Mouse (Mus musculus): ENCODE measurements at regions not wholly inside any gene's neighbourhood (a gene's known extent, or its start where the extent isn't known, plus 50 kb on each side); places are given as distances from the start of the nearest gene placed in this dataset.

DNA sequence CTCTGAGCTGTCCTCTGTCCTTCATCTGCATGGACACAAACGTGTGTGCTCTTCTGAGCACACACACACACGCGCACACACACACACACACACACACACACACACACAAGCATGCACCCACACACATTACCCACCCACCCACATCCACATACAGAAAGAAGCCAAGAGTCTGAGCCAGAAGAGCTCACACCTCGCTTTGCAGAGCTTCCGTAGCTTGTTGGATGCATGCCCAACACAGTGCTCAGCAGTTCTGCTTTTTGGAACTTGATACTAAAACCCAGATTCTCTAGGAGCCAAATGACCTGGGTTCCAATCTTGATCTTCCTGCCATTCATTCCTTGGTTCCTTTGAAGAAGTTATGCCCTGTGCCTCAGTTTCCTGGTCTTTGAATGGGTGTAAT is 182.4 kb upstream of the Gm4791 start:
- TF ChIP-seq POU5F1 (IDR thresholded peaks at IDR 0.05; ENCODE audit: borderline replicate concordance, low read length) (no peak), CTCF (conservative IDR thresholded peaks at IDR 0.05; ENCODE audit: low read length) (no peak), NANOG (IDR thresholded peaks at IDR 0.05; ENCODE audit: borderline replicate concordance, low read length) (no peak)
- Histone ChIP-seq H3K27me3 (ENCODE audit: insufficient read depth, low read length) (peaks cover 36% of the 10 kb centered on the region), H3K9me3 (ENCODE audit: low read length) (no peaks in the 10 kb centered on the region), H3K4me1 (replicated peaks; ENCODE audit: low read depth, low read length) (peaks cover 26% of the 10 kb centered on the region), H3K36me3 (ENCODE audit: insufficient read depth, low read length) (no peaks in the 10 kb centered on the region), H3K4me3 (replicated peaks; ENCODE audit: low read length) (no peak overlapping the region)

DNA sequence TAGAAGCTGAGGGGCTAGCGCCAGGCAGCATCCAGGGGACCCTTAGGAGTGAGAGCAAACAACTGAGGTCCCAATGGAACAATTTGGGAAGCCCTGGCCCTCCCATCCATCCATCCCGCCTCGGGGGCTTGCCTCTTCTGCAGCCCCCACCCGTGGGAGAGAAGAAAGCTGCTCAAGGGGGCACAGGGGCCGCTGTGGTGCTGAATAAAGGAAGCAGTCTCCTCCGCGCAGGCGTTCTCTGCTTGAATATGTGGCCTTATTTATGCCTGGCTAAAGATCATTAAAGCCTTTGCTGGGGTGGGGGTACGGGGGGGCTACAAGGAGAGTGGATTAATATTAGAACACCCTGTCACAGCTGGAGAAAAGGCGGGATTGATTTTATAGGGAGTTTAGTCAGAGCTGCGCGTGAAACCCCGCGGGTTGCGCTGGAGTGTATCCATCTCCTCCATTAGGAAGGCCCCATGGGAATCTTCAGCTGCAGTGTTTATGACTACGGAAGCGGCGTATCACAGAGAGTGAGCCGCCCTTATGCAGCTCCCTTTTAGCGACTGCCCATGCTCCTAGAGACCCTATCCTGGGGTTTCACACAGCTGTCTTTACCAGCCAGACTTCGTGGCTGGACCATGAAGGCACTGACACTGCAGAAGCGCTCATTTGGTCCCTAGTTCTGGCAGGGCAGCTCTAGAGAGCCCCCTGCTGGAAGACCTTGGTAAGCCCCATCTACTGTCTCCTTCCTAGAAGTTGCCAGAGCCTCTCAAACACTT is 183.9 kb upstream of the Gm4791 start:
- TF ChIP-seq POU5F1 (IDR thresholded peaks at IDR 0.05; ENCODE audit: borderline replicate concordance, low read length) (no peak), CTCF (conservative IDR thresholded peaks at IDR 0.05; ENCODE audit: low read length) (peak; percentile 87)
- no peaks in the 10 kb centered on the region for H3K36me3 ChIP-seq (ENCODE audit: insufficient read depth, low read length)
- H3K27me3 ChIP-seq (ENCODE audit: insufficient read depth, low read length) = peaks cover 39% of the 10 kb centered on the region
- no peaks in the 10 kb centered on the region for H3K9me3 ChIP-seq (ENCODE audit: low read length)
- H3K4me3 ChIP-seq (replicated peaks; ENCODE audit: low read length) = peak overlapping the region; percentile 57
- peaks cover 21% of the 10 kb centered on the region for H3K4me1 ChIP-seq (replicated peaks; ENCODE audit: low read depth, low read length)

DNA sequence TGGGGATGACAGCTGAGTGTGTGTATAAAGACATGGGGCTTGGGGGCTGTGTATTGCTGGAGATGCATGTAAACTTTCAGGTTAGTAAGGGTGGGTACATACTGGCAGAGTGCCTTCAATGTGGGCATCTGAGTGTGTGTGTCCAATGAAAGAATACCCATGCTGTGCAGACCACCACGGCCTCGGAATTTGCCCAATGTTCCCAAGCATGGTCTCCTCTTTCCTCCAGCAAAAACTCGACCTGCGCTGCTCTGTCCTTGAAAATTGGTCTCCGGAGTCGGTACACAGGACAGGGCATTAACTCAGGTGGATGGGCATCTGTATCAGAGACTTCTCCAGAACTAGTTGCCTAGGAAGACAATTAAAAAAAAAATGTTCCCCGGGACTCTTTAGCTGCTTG is 188.3 kb upstream of the Gm4791 start:
- H3K36me3 ChIP-seq (ENCODE audit: insufficient read depth, low read length) = no peaks in the 10 kb centered on the region
- H3K4me3 ChIP-seq (replicated peaks; ENCODE audit: low read length) = no peak overlapping the region
- TF ChIP-seq NANOG (IDR thresholded peaks at IDR 0.05; ENCODE audit: borderline replicate concordance, low read length) = no peak
- TF ChIP-seq POU5F1 (IDR thresholded peaks at IDR 0.05; ENCODE audit: borderline replicate concordance, low read length) = no peak
- no peak for TF ChIP-seq CTCF (conservative IDR thresholded peaks at IDR 0.05; ENCODE audit: low read length)
- H3K9me3 ChIP-seq (ENCODE audit: low read length) = no peaks in the 10 kb centered on the region
- H3K27me3 ChIP-seq (ENCODE audit: insufficient read depth, low read length) = peaks cover 39% of the 10 kb centered on the region
- H3K4me1 ChIP-seq (replicated peaks; ENCODE audit: low read depth, low read length) = peaks cover 11% of the 10 kb centered on the region

DNA sequence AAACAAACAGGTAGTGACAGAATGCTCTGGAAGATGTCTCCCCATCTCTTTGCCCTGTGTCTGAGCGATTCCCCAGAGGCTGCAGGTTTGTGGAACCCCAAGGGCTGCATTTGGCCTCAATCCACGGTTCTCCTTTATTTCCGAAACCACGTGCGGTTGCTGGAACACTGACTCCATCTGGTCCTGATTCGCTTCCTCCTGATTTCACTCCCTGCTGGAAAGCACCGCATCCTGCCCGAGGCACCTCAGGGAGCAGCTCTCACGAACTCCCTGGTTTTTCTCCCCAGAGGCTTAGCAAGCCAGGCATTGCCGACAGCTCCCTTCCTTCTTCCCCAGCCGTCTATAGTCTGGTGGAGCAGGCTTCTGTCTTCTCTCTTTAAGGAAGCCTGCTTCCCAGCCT is 203.1 kb upstream of the Gm4791 start:
- Histone ChIP-seq H3K27me3 (ENCODE audit: insufficient read depth, low read length) (peaks cover 4% of the 10 kb centered on the region; the same call in 1 of the 2 replicates), H3K9me3 (ENCODE audit: low read length) (peaks cover 21% of the 10 kb centered on the region), H3K36me3 (ENCODE audit: insufficient read depth, low read length) (no peaks in the 10 kb centered on the region), H3K4me1 (replicated peaks; ENCODE audit: low read depth, low read length) (no peaks in the 10 kb centered on the region), H3K4me3 (replicated peaks; ENCODE audit: low read length) (no peak overlapping the region)
- TF ChIP-seq POU5F1 (IDR thresholded peaks at IDR 0.05; ENCODE audit: borderline replicate concordance, low read length) (no peak), NANOG (IDR thresholded peaks at IDR 0.05; ENCODE audit: borderline replicate concordance, low read length) (no peak), CTCF (conservative IDR thresholded peaks at IDR 0.05; ENCODE audit: low read length) (no peak)

DNA sequence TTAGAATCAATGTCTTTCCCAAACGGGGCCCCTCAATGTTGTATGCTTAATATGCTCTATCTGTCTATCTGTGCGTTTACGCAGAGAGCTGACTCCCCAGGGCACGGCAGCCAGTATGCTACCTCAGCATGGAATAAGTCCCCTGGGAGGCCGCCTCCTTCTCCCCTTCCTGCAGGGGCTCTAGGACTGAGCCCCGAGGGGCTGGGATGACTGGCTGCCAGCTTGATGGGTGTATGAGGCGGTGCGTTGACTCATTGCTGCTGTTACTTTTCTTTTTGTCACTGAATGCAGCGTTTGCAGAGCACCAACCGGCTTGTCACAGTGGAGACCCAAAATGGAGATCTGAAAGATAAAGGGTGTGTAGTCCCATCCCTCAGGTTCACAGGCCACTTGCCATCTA is 209.5 kb upstream of the Gm4791 start:
- Histone ChIP-seq H3K4me1 (replicated peaks; ENCODE audit: low read depth, low read length) (no peaks in the 10 kb centered on the region), H3K27me3 (ENCODE audit: insufficient read depth, low read length) (peaks cover 4% of the 10 kb centered on the region; the same call in 1 of the 2 replicates), H3K36me3 (ENCODE audit: insufficient read depth, low read length) (no peaks in the 10 kb centered on the region), H3K4me3 (replicated peaks; ENCODE audit: low read length) (no peak overlapping the region), H3K9me3 (ENCODE audit: low read length) (no peaks in the 10 kb centered on the region)
- no peak for TF ChIP-seq POU5F1 (IDR thresholded peaks at IDR 0.05; ENCODE audit: borderline replicate concordance, low read length)
- TF ChIP-seq CTCF (conservative IDR thresholded peaks at IDR 0.05; ENCODE audit: low read length) = no peak

DNA sequence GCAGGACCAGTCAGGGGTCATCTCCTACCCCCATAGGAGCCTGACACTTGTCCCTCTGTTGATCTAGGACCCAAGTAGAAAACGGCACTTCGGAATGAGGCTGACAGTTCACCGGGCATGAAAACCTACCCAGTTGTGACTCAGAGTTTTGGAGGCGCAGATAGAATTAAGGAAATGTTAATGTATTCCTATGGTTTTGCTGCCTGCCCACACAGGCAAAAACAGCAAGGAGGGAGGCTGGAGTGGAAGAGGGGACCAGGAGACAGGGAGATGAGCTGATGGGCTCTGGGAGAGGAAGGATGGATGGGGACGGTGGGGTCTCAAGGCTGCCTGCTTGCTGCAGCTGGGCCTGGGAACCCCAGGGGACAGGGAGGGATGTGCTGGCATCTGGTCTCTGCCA is 210.1 kb upstream of the Gm4791 start:
- no peaks in the 10 kb centered on the region for H3K4me1 ChIP-seq (replicated peaks; ENCODE audit: low read depth, low read length)
- no peak for TF ChIP-seq CTCF (conservative IDR thresholded peaks at IDR 0.05; ENCODE audit: low read length)
- TF ChIP-seq POU5F1 (IDR thresholded peaks at IDR 0.05; ENCODE audit: borderline replicate concordance, low read length) = no peak
- no peak for TF ChIP-seq NANOG (IDR thresholded peaks at IDR 0.05; ENCODE audit: borderline replicate concordance, low read length)

DNA sequence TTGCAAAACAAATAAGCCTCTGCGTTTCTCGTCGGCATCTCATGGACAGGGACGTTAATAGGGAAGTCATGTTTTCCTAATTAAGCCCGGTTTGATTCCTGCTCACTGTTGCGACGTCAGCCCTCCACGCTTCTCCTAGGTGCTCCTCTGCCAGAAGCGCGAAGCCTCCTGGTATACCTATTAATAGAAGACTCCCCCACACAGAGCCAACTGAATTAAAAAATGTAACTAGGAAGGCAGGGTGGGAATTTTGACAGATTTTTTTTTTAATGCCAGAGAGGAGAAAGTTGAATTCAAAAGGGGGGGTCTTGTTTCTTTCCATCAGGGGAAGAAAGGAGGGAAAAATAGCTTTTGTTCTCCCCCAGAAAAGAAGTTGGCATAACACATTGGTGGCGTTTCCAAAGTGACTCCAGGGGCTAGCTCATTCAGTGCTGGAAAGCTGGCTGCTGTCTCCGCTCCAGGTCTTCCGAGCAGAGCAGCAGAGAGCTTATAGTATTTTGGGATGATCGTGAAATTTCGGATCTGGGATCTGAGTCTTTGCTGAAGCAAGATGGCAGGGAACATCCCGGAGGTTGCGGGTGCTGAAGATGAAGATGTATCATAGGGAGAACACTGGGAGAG is 214.1 kb upstream of the Gm4791 start:
- no peak for TF ChIP-seq POU5F1 (IDR thresholded peaks at IDR 0.05; ENCODE audit: borderline replicate concordance, low read length)
- no peak for TF ChIP-seq NANOG (IDR thresholded peaks at IDR 0.05; ENCODE audit: borderline replicate concordance, low read length)
- TF ChIP-seq CTCF (conservative IDR thresholded peaks at IDR 0.05; ENCODE audit: low read length) = no peak
- no peaks in the 10 kb centered on the region for H3K4me1 ChIP-seq (replicated peaks; ENCODE audit: low read depth, low read length)
- H3K27me3 ChIP-seq (ENCODE audit: insufficient read depth, low read length) = no peaks in the 10 kb centered on the region
- no peaks in the 10 kb centered on the region for H3K9me3 ChIP-seq (ENCODE audit: low read length)
- no peaks in the 10 kb centered on the region for H3K36me3 ChIP-seq (ENCODE audit: insufficient read depth, low read length)
- no peak overlapping the region for H3K4me3 ChIP-seq (replicated peaks; ENCODE audit: low read length)

More for the DNA sequence above, 210.1 kb upstream of the Gm4791 start:
- no peaks in the 10 kb centered on the region for H3K36me3 ChIP-seq (ENCODE audit: insufficient read depth, low read length)
- no peaks in the 10 kb centered on the region for H3K9me3 ChIP-seq (ENCODE audit: low read length)
- no peak overlapping the region for H3K4me3 ChIP-seq (replicated peaks; ENCODE audit: low read length)
- H3K27me3 ChIP-seq (ENCODE audit: insufficient read depth, low read length) = peaks cover 4% of the 10 kb centered on the region; the same call in 1 of the 2 replicates

DNA sequence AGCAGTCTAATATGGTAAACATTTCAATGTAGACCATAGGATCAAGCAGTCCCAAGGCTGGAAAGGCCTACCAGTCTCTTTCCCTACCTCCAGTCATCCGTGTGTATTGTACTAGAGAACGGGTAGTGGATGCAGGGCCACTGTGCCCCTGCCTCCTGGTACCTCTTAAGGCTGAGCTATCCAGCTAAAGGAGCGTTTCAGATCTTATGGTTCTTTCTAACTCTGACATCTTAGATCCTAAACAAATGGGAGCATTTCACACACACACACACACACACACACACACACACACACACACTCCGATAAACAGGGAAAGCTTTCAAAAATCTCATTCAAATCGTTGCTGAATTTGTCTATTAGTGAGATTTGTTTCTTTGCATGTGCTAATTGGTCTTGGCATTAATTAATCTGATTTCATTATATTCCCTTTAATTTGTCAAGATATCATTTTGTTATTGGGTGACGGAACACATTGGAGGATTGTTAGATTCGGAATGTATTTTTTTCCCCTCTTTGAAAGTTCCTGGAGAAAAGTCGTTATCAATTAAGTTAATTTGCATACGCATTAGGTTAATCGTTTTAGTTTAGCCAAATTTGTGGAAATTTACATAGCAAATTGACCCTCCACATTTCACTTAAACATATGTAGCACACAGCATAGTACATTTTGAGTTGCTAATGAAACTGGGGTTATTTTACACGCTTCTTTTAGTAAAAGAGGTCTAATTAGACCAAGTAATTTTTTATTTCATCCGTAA is 214.8 kb upstream of the Gm4791 start:
- TF ChIP-seq NANOG (IDR thresholded peaks at IDR 0.05; ENCODE audit: borderline replicate concordance, low read length) (no peak), CTCF (conservative IDR thresholded peaks at IDR 0.05; ENCODE audit: low read length) (no peak)
- H3K4me1 ChIP-seq (replicated peaks; ENCODE audit: low read depth, low read length) = no peaks in the 10 kb centered on the region
- no peaks in the 10 kb centered on the region for H3K27me3 ChIP-seq (ENCODE audit: insufficient read depth, low read length)
- H3K9me3 ChIP-seq (ENCODE audit: low read length) = no peaks in the 10 kb centered on the region
- H3K4me3 ChIP-seq (replicated peaks; ENCODE audit: low read length) = no peak overlapping the region
- H3K36me3 ChIP-seq (ENCODE audit: insufficient read depth, low read length) = no peaks in the 10 kb centered on the region
